8 mouse cellular contexts compared by ENCODE assay signal in the genomic region with DNA sequence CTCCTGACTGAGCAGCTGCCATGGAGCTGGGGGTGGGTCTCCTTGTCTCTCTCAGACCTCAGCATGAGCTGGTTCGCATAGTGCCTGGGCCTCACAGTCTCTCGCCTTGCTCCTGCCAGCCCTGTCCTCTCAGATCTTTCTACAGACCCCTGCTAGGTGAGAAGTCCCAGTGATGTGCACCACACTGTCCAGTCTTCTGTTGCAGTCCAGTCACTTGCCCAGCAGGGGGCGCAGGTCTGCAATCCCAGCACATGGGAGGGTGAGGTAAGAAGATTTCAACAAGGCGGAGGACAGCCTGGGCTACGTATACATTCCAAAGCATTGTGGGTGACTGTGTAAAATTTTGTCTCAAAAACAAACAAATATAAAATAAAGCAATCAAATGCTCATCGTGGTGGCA. TPM values are rescaled to one million over a fixed set of nuclear protein-coding genes. Genes with fewer than 3 reads are reported as not detected.
DNase-seq lines count a peak whose midpoint lies in the region; ATAC-seq and TF ChIP-seq lines count a peak whose summit lies in the region.
"Had no signal": no experiment of that assay in that cellular context is flagged by ENCODE, and none has a peak within 500 bp of the region (broad histone marks: within the 10 kb centered on the region; RNA-seq: fewer than 3 reads in every experiment).

No protein-coding gene starts in this region.

- no peak overlapping the region for H3K9ac ChIP-seq in midbrain, embryonic 14.5 days (replicated peaks; ENCODE audit: low read length)
- H3K9ac ChIP-seq in midbrain, embryonic 16.5 days (ENCODE audit: low read depth, low read length): no peak overlapping the region
- H3K9ac ChIP-seq in kidney, postnatal 0 days (ENCODE audit: low read depth, low read length): no peak overlapping the region
- H3K9ac ChIP-seq: heart, embryonic 15.5 days had no signal

- H3K4me2 ChIP-seq in midbrain, embryonic 14.5 days (ENCODE audit: low read length): no peak overlapping the region
- H3K4me2 ChIP-seq in midbrain, embryonic 16.5 days (ENCODE audit: low read length): no peak overlapping the region
- H3K4me2 ChIP-seq in kidney, postnatal 0 days (ENCODE audit: low read length): no peak overlapping the region
- H3K4me2 ChIP-seq: heart, embryonic 15.5 days had no signal

- H3K9me3 ChIP-seq in midbrain, embryonic 14.5 days (ENCODE audit: control insufficient read depth, low read length): no peaks in the 10 kb centered on the region
- no peaks in the 10 kb centered on the region for H3K9me3 ChIP-seq in midbrain, embryonic 16.5 days (replicated peaks; ENCODE audit: control insufficient read depth, low read length, poor library complexity, severe bottlenecking)
- no peaks in the 10 kb centered on the region for H3K9me3 ChIP-seq in kidney, postnatal 0 days (replicated peaks; ENCODE audit: low read length)
- H3K9me3 ChIP-seq: heart, embryonic 15.5 days had no signal

- DNase-seq in midbrain, embryonic 14.5 days: peak; percentile 50
- DNase-seq in T-cell, adult 2 months (ENCODE audit: low spot score): peak; percentile 81
- DNase-seq in cerebellum, postnatal 14 days: peak; percentile 58 to 73
- no peak for DNase-seq in kidney, postnatal 0 days (ENCODE audit: low spot score)
- peak; percentile 62 for DNase-seq in lung, postnatal 14 days
- DNase-seq in spleen, postnatal 36 days (ENCODE audit: low spot score in 2 of 2): peak; percentile 77 to 80

- no peaks in the 10 kb centered on the region for H3K4me1 ChIP-seq in midbrain, embryonic 14.5 days (ENCODE audit: control insufficient read depth, insufficient read depth, low read length)
- H3K4me1 ChIP-seq in midbrain, embryonic 16.5 days (ENCODE audit: control insufficient read depth, insufficient read depth, low read length): no peaks in the 10 kb centered on the region
- H3K4me1 ChIP-seq in kidney, postnatal 0 days (replicated peaks; ENCODE audit: insufficient read depth, low read length): 0 out of 2 replicates have a peak, but pooled peaks cover 2% of the 10 kb centered on the region

- H3K27me3 ChIP-seq in midbrain, embryonic 14.5 days (ENCODE audit: control insufficient read depth, insufficient read depth, low read length): no peaks in the 10 kb centered on the region
- H3K27me3 ChIP-seq in midbrain, embryonic 16.5 days (ENCODE audit: control insufficient read depth, insufficient read depth, low read depth, low read length): no peaks in the 10 kb centered on the region
- H3K27me3 ChIP-seq in kidney, postnatal 0 days (ENCODE audit: insufficient read depth, low read length): no peaks in the 10 kb centered on the region

- ATAC-seq in midbrain, embryonic 14.5 days (ENCODE audit: low FRiP score, low TSS enrichment): no peak
- no peak for ATAC-seq in midbrain, embryonic 16.5 days
- ATAC-seq in kidney, postnatal 0 days (replicated peaks; ENCODE audit: low FRiP score, low read depth): no peak

- no peaks in the 10 kb centered on the region for H3K36me3 ChIP-seq in midbrain, embryonic 14.5 days (ENCODE audit: control insufficient read depth, insufficient read depth, low read length)
- H3K36me3 ChIP-seq in midbrain, embryonic 16.5 days (ENCODE audit: control insufficient read depth, insufficient read depth, low read length): no peaks in the 10 kb centered on the region
- H3K36me3 ChIP-seq in kidney, postnatal 0 days (ENCODE audit: insufficient read depth, low read length): no peaks in the 10 kb centered on the region
- H3K36me3 ChIP-seq: heart, embryonic 15.5 days had no signal

- H3K4me3 ChIP-seq in midbrain, embryonic 14.5 days (replicated peaks; ENCODE audit: low read depth, low read length): no peak overlapping the region
- no peak overlapping the region for H3K4me3 ChIP-seq in midbrain, embryonic 16.5 days (ENCODE audit: low read depth, low read length)
- no peak overlapping the region for H3K4me3 ChIP-seq in kidney, postnatal 0 days (replicated peaks; ENCODE audit: low read depth, low read length)
- H3K4me3 ChIP-seq: heart, embryonic 15.5 days had no signal

- peak; percentile 77 for TF ChIP-seq CTCF in kidney, postnatal 0 days (IDR thresholded peaks at IDR 0.05; ENCODE audit: low read depth)

- H3K27ac ChIP-seq in midbrain, embryonic 14.5 days (replicated peaks; ENCODE audit: low read depth, low read length): no peak overlapping the region
- no peak overlapping the region for H3K27ac ChIP-seq in midbrain, embryonic 16.5 days (ENCODE audit: low read length)
- H3K27ac ChIP-seq in kidney, postnatal 0 days: no peak overlapping the region
- H3K27ac ChIP-seq: heart, embryonic 15.5 days had no signal

- 53% methylated on average over 6 of the region's 6 CpGs for WGBS in midbrain, embryonic 14.5 days
- WGBS in midbrain, embryonic 16.5 days: 53% methylated on average over 6 of the region's 6 CpGs
- WGBS in kidney, postnatal 0 days: 51% methylated on average over 6 of the region's 6 CpGs

RNA-seq across cellular contexts. Expression of a gene that starts 10.6 kb away (rescaled TPM):
- polyA plus RNA-seq in midbrain, embryonic 14.5 days (2014; fragmentation: Nextera tagmentation; extraction: Ambion mirVana): 0.11 and 0.67 TPM in 2 replicates
- 0.68 and 0.77 TPM in 2 replicates for polyA plus RNA-seq in midbrain, embryonic 16.5 days (2015; fragmentation: Nextera tagmentation; extraction: Ambion mirVana)
- 37.4 and 43.7 TPM in 2 replicates for polyA plus RNA-seq in kidney, postnatal 0 days (2015; fragmentation: Nextera tagmentation; extraction: Ambion mirVana)

RNA-seq across cellular contexts. Expression of a gene that starts 20.3 kb away (rescaled TPM):
- polyA plus RNA-seq in midbrain, embryonic 14.5 days (2014; fragmentation: Nextera tagmentation; extraction: Ambion mirVana): 0.84 and 2.2 TPM in 2 replicates
- polyA plus RNA-seq in midbrain, embryonic 16.5 days (2015; fragmentation: Nextera tagmentation; extraction: Ambion mirVana): 1.7 and 2.5 TPM in 2 replicates
- 4.0 and 4.3 TPM in 2 replicates for polyA plus RNA-seq in kidney, postnatal 0 days (2015; fragmentation: Nextera tagmentation; extraction: Ambion mirVana)

RNA-seq across cellular contexts. Expression of a gene that starts 24.3 kb away (rescaled TPM):
- not detected in 2 replicates for polyA plus RNA-seq in midbrain, embryonic 14.5 days (2014; fragmentation: Nextera tagmentation; extraction: Ambion mirVana)
- not detected in 2 replicates for polyA plus RNA-seq in midbrain, embryonic 16.5 days (2015; fragmentation: Nextera tagmentation; extraction: Ambion mirVana)
- polyA plus RNA-seq in kidney, postnatal 0 days (2015; fragmentation: Nextera tagmentation; extraction: Ambion mirVana): not detected in 2 replicates
- polyA plus RNA-seq: heart, embryonic 15.5 days had no signal

RNA-seq across cellular contexts. Expression of a gene that starts 26.2 kb away (rescaled TPM):
- polyA plus RNA-seq in midbrain, embryonic 14.5 days (2014; fragmentation: Nextera tagmentation; extraction: Ambion mirVana): not detected in 2 replicates
- polyA plus RNA-seq in midbrain, embryonic 16.5 days (2015; fragmentation: Nextera tagmentation; extraction: Ambion mirVana): 0.05 TPM in 1 of 2 replicates, not detected in the other
- polyA plus RNA-seq in kidney, postnatal 0 days (2015; fragmentation: Nextera tagmentation; extraction: Ambion mirVana): 0.28 and 0.33 TPM in 2 replicates

Comparison
In these comparisons a context has a peak if more than half of its experiments do, and no peak if none do; other contexts are left out.
1. RNA of a gene that starts 10.6 kb away (polyA plus RNA-seq): 37.4 to 43.7 TPM in kidney, postnatal 0 days; 0.68 to 0.77 TPM in midbrain, embryonic 16.5 days and 0.11 to 0.67 TPM in midbrain, embryonic 14.5 days; every median in the first group is over 10 times any median in the second.